Mouse (Mus musculus): ENCODE results near the gene Picalm. TPM values are rescaled to one million over a fixed set of nuclear protein-coding genes. Genes with fewer than 3 reads are reported as not detected.

Gene Picalm
- polyA plus RNA-seq, 1 experiment from 2014 or later = 22.9 TPM

GRCm38 (mm10) chr7:90099248-90099647, 30.8 kb upstream of the Picalm start:
- H3K27ac ChIP-seq = no peak overlapping the region
- H3K4me3 ChIP-seq = no peak overlapping the region
- H3K36me3 ChIP-seq (replicated peaks) = no peaks in the 10 kb centered on the region
- H3K9me3 ChIP-seq = no peaks in the 10 kb centered on the region
- no peak for DNase-seq (ENCODE audit: extremely low spot score, low spot score)
- H3K4me1 ChIP-seq = 0 out of 2 replicates have a peak, but pooled peaks cover 7% of the 10 kb centered on the region
- 54% methylated on average over 10 of the region's 10 CpGs for WGBS
- H3K27me3 ChIP-seq (ENCODE audit: poor library complexity, severe bottlenecking) = no peaks in the 10 kb centered on the region

- Histone ChIP-seq H3K27ac (no peak overlapping the region), H3K4me3 (no peak overlapping the region), H3K27me3 (ENCODE audit: poor library complexity, severe bottlenecking) (no peaks in the 10 kb centered on the region), H3K4me1 (0 out of 2 replicates have a peak, but pooled peaks cover 7% of the 10 kb centered on the region), H3K9me3 (no peaks in the 10 kb centered on the region), H3K36me3 (replicated peaks) (no peaks in the 10 kb centered on the region)
- DNase-seq (ENCODE audit: extremely low spot score, low spot score) = no peak
- 88% methylated on average over 3 of the region's 3 CpGs for WGBS
These were observed 29.3 kb upstream of the Picalm start for GRCm38 (mm10) chr7:90100614-90101160.

GRCm38 (mm10) chr7:90116100-90116499, 13.9 kb upstream of the Picalm start:
- Histone ChIP-seq H3K4me1 (no peaks in the 10 kb centered on the region), H3K27me3 (ENCODE audit: poor library complexity, severe bottlenecking) (no peaks in the 10 kb centered on the region), H3K4me3 (no peak overlapping the region), H3K9me3 (no peaks in the 10 kb centered on the region), H3K36me3 (replicated peaks) (no peaks in the 10 kb centered on the region), H3K27ac (no peak overlapping the region)
- no peak for DNase-seq (ENCODE audit: extremely low spot score, low spot score)
- WGBS = 95% methylated on average over 2 of the region's 2 CpGs

- no peaks in the 10 kb centered on the region for H3K9me3 ChIP-seq
- DNase-seq (ENCODE audit: extremely low spot score, low spot score) = no peak
- no peaks in the 10 kb centered on the region for H3K4me1 ChIP-seq
- H3K36me3 ChIP-seq (replicated peaks) = no peaks in the 10 kb centered on the region
- 86% methylated on average over 4 of the region's 4 CpGs for WGBS
- H3K27ac ChIP-seq = no peak overlapping the region
- no peak overlapping the region for H3K4me3 ChIP-seq
- H3K27me3 ChIP-seq (ENCODE audit: poor library complexity, severe bottlenecking) = no peaks in the 10 kb centered on the region
These were observed 9.9 kb upstream of the Picalm start for GRCm38 (mm10) chr7:90120106-90120505.

- 94% methylated on average over 5 of the region's 5 CpGs for WGBS
- no peaks in the 10 kb centered on the region for H3K9me3 ChIP-seq
- peaks cover 12% of the 10 kb centered on the region for H3K4me1 ChIP-seq
- H3K27me3 ChIP-seq (ENCODE audit: poor library complexity, severe bottlenecking) = no peaks in the 10 kb centered on the region
- no peak overlapping the region for H3K4me3 ChIP-seq
- no peaks in the 10 kb centered on the region for H3K36me3 ChIP-seq (replicated peaks)
- no peak for DNase-seq (ENCODE audit: extremely low spot score, low spot score)
- no peak overlapping the region for H3K27ac ChIP-seq
These were observed 5.0 kb upstream of the Picalm start for GRCm38 (mm10) chr7:90124991-90125390.

DNA sequence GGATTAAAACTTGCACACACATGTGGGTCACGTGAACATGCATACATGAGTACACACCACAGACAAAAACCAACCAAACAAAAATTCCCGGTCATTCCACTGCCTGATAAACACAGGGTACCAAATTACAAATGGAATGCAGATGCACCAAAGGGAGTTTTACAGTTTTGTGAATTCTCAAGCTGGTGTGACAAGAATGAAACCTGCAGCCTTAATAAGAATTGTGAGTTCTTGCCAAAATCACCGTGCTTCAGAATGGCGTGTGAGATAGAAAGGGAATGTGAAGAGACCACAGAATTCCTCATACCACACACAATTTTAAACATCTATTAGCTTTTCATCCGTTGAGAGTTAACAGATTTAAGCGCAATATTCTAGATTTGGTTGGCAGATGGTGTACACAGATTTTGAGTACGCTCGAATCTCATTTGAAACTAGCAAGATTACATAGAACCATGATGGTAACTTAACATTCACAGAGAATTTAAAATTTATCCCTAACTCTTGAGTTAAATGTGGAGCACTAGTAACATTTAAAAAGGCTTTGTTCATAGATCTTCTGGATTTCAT, 1.3 kb upstream of the Picalm start:
- Histone ChIP-seq H3K9me3 (no peaks in the 10 kb centered on the region), H3K4me3 (peak overlapping the region; percentile 98), H3K27me3 (ENCODE audit: poor library complexity, severe bottlenecking) (no peaks in the 10 kb centered on the region), H3K27ac (peak overlapping the region; percentile 99), H3K4me1 (peaks cover 26% of the 10 kb centered on the region), H3K36me3 (replicated peaks) (no peaks in the 10 kb centered on the region)
- 86% methylated on average over 8 of the region's 8 CpGs for WGBS
- DNase-seq (ENCODE audit: extremely low spot score, low spot score) = no peak

GRCm38 (mm10) chr7:90129271-90129731, 712 bp upstream of the Picalm start:
- under 1% methylated on average over 12 of the region's 12 CpGs for WGBS
- Histone ChIP-seq H3K4me3 (peak overlapping the region; percentile 98), H3K27ac (peak overlapping the region; percentile 99), H3K9me3 (no peaks in the 10 kb centered on the region), H3K4me1 (peaks cover 26% of the 10 kb centered on the region), H3K36me3 (replicated peaks) (no peaks in the 10 kb centered on the region), H3K27me3 (ENCODE audit: poor library complexity, severe bottlenecking) (no peaks in the 10 kb centered on the region)
- no peak for DNase-seq (ENCODE audit: extremely low spot score, low spot score)

DNA sequence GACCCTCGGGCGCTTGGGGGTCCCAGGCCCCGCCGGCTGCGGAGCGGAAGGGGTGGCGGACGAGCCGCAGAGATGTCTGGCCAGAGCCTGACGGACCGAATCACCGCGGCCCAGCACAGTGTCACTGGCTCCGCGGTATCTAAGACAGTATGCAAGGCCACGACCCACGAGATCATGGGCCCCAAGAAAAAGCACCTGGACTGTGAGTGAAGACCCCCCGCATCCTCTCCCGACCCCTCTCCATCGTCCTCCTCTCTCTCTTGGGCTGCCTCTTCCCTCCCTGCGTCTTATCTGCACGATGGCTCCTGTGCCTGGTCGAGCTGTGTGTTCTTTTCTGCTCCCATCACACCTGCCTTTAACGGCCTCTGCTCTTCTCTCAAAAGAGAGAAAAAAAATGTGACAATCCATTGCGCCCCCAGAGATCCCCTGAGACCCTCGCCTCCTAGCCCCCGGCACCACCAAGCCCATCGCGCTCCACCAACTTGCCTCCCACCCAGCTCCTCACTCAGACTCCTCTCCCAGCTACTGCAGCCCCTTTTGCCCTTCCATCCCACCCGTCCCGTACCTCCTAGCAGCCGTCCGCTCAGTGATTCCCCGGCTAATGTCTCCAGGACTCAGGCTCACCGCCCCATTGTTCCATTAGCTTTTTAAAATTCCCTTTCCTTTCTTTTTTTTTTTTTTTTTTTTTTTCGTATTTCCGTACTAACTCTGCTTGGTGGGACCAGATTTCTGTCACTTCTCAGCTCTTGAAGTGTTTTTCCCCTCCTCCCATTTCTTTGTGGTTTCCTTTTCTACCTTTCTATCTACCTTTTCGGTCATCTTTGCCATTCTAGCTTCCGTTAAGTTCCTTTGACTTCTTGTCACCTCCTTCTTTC, 725 bp downstream of the Picalm start:
- H3K36me3 ChIP-seq (replicated peaks) = no peaks in the 10 kb centered on the region
- WGBS = under 1% methylated on average over 39 of the region's 39 CpGs
- H3K9me3 ChIP-seq = no peaks in the 10 kb centered on the region
- H3K4me1 ChIP-seq = peaks cover 26% of the 10 kb centered on the region
- H3K4me3 ChIP-seq = peak overlapping the region; percentile 98
- H3K27ac ChIP-seq = peak overlapping the region; percentile 99
- DNase-seq (ENCODE audit: extremely low spot score, low spot score) = peak; percentile 45
- H3K27me3 ChIP-seq (ENCODE audit: poor library complexity, severe bottlenecking) = no peaks in the 10 kb centered on the region

DNA sequence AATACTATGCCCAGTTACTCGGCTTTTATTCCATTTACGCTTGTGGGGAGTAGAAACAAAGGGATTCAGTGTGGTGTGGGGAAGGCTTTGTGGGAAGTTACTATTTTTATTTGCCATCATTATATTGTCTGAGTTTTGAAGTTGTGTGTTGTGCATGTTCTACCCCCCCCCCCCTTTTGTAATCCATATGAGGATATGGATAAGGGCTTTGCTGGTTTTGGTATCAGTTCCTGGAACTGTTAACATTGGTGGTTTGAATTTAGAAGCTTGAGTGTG, 1.3 kb downstream of the Picalm start:
- Histone ChIP-seq H3K27ac (peak overlapping the region; percentile 99), H3K4me3 (peak overlapping the region; percentile 98), H3K27me3 (ENCODE audit: poor library complexity, severe bottlenecking) (no peaks in the 10 kb centered on the region), H3K9me3 (no peaks in the 10 kb centered on the region), H3K36me3 (replicated peaks) (no peaks in the 10 kb centered on the region), H3K4me1 (peaks cover 26% of the 10 kb centered on the region)
- 0% methylated on average over 2 of the region's 2 CpGs for WGBS
- no peak for DNase-seq (ENCODE audit: extremely low spot score, low spot score)

DNA sequence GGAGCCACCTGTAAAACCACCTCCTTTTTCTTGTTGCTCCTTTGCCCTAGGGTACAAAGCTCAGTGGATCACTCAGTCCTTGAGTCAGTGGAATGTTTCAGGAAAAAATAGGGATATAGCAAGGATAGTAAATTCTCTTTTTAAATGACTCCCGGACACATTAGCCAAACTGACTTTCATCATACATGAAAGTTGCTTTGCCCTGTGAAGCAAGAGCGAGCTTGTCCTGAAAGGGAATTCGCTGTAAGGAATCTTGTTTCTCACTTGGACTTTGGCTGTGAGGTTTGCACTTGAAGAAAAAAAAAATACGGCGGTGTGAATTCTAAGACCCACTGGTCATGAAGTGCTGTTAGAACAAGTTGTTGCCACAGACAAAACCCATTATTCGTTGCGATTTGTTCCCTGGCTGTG, 1.8 kb downstream of the Picalm start:
- H3K4me1 ChIP-seq = peaks cover 26% of the 10 kb centered on the region
- H3K27me3 ChIP-seq (ENCODE audit: poor library complexity, severe bottlenecking) = no peaks in the 10 kb centered on the region
- H3K36me3 ChIP-seq (replicated peaks) = no peaks in the 10 kb centered on the region
- peak overlapping the region; percentile 98 for H3K4me3 ChIP-seq
- DNase-seq (ENCODE audit: extremely low spot score, low spot score) = no peak
- H3K9me3 ChIP-seq = no peaks in the 10 kb centered on the region
- WGBS = 43% methylated on average over 7 of the region's 7 CpGs
- peak overlapping the region; percentile 99 for H3K27ac ChIP-seq

DNA sequence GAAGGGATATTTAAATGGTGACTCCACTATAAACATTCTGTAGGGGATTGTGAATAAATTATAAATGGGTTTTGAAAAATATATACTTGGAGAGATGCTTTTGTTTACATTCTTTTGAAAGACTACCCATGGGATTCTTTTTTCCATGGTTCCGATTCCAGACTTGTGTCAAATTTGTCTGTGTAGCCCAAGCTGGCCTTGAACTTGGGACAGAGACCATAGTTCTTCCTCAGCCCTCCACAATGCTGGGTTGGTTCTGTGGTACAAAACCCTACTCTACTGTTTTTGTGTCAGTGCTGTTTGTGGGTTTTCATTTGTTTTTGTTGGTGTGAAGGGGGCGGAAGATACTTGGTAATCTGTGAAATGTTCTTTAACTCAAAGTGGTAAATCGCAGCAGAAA, 2.3 kb downstream of the Picalm start:
- no peak for DNase-seq (ENCODE audit: extremely low spot score, low spot score)
- Histone ChIP-seq H3K27ac (0 out of 2 replicates have a peak overlapping the region, but pooled peaks have one; percentile 99), H3K4me1 (peaks cover 26% of the 10 kb centered on the region), H3K27me3 (ENCODE audit: poor library complexity, severe bottlenecking) (no peaks in the 10 kb centered on the region), H3K36me3 (replicated peaks) (no peaks in the 10 kb centered on the region), H3K4me3 (peak overlapping the region; percentile 98), H3K9me3 (no peaks in the 10 kb centered on the region)
- 83% methylated on average over 3 of the region's 3 CpGs for WGBS

DNA sequence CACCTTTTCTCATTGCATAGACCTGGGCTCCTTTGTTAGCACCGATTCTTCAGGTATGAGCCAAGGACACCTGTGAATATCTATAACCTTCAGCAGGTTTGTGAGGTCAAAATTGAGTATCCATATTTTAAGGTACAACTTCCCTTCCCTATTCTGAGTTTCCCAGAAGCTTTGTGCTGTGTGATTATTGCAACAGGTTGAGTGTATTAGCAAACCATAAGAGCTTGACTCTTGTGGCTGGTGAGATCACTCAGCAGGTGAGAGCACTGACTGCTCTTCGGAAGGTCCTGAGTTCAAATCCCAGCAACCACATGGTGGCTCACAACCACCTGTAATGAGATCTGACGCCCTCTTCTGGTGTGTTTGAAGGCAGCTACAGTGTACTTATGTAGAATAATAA, 6.7 kb downstream of the Picalm start:
- Histone ChIP-seq H3K27me3 (ENCODE audit: poor library complexity, severe bottlenecking) (no peaks in the 10 kb centered on the region), H3K9me3 (no peaks in the 10 kb centered on the region), H3K4me1 (peaks cover 11% of the 10 kb centered on the region), H3K27ac (no peak overlapping the region), H3K36me3 (replicated peaks) (no peaks in the 10 kb centered on the region), H3K4me3 (no peak overlapping the region)
- WGBS = 83% methylated on average over 3 of the region's 3 CpGs
- no peak for DNase-seq (ENCODE audit: extremely low spot score, low spot score)

DNA sequence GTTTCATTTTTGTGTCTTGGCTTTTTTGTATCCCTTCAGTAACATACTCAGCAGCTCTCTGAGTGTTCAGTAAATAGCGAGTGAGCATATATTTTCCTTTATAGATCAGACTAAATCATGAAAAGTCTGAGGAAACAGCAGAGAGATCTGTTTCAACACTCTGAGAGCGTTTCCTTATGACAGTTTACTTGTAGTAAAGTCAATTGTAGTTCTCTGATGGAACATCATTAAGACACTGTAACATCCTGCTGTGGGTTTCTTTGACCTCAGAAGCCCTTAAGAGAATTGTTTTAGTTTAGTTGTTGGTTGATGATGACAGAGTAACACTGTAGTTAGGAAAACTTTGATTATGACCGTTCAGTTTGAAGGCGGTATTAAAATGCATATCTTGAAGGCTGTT, 8.3 kb downstream of the Picalm start:
- Histone ChIP-seq H3K27me3 (ENCODE audit: poor library complexity, severe bottlenecking) (no peaks in the 10 kb centered on the region), H3K4me3 (no peak overlapping the region), H3K9me3 (no peaks in the 10 kb centered on the region), H3K4me1 (no peaks in the 10 kb centered on the region), H3K27ac (no peak overlapping the region), H3K36me3 (replicated peaks) (no peaks in the 10 kb centered on the region)
- 91% methylated on average over 4 of the region's 4 CpGs for WGBS
- no peak for DNase-seq (ENCODE audit: extremely low spot score, low spot score)
